Mouse (Mus musculus) MEL-GATA-1-ER (cell line): ENCODE data around the gene Scpep1.

Experiments used
- DNase-seq: peaks from one replicate; pipeline ENCODE4 v3.0.0-alpha.2; 2012; ENCODE audit warnings: low read depth; ENCODE audit errors: extremely low read depth

The Scpep1 gene

DNA sequence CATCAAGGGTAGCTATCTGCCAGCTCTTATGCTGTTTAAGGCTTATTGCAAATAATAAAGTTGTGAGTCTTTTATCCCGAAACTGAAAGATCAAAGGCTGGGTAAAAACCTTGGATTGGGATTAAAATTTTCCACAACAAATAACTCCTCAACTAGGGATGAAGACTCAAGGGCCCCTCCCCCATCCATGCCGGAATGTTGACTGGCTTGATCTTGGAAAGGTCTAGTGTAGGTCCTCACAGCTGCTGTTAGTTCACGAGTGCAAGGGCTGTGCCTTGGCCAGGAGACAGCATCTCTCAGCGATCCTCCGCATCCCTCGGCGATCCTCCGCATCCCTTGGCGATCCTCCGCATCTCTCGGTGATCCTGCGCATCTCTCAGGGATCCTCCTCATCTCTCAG, 77.3 kb downstream of the Scpep1 start:
- no peak for DNase-seq
